Mouse (Mus musculus) limb, embryonic 12.5 days (tissue): ENCODE results near the gene Sept12. TPM values are rescaled to one million over a fixed set of nuclear protein-coding genes. Genes with fewer than 3 reads are reported as not detected.

Experiments used
- ATAC-seq: fragments of 200-750 bp; cut with Nextera tagmentation; 2 replicates; pipeline ENCODE4 v1.8.0; 2017; ENCODE audit warnings: low read depth, moderate TSS enrichment; ENCODE audit not compliant: insufficient number of reproducible peaks, insufficient read depth, low FRiP score, low TSS enrichment
- H3K27ac ChIP-seq: fragments of 300-500 bp; sonication (generic); 2 replicates; pipeline ENCODE4 v1.5.1; 2016; ENCODE audit warnings: mild to moderate bottlenecking, moderate library complexity
- H3K27me3 ChIP-seq: fragments of 300-500 bp; sonication (generic); 2 replicates; pipeline ENCODE4 v1.6.1; 2016; ENCODE audit warnings: mild to moderate bottlenecking, moderate library complexity
- H3K36me3 ChIP-seq: fragments of 300-500 bp; sonication (generic); 2 replicates; pipeline ENCODE4 v1.6.1; 2016; ENCODE audit warnings: mild to moderate bottlenecking, moderate library complexity
- H3K4me1 ChIP-seq: fragments of 300-500 bp; sonication (generic); replicated peaks from 2 replicates; pipeline ENCODE4 v1.6.1; 2016
- H3K4me2 ChIP-seq: fragments of 300-500 bp; sonication (generic); 2 replicates; pipeline ENCODE4 v1.6.1; 2016; ENCODE audit warnings: mild to moderate bottlenecking, moderate library complexity
- H3K4me3 ChIP-seq: fragments of 300-500 bp; sonication (generic); replicated peaks from 2 replicates; pipeline ENCODE4 v1.5.1; 2016; ENCODE audit warnings: mild to moderate bottlenecking
- H3K9ac ChIP-seq: fragments of 300-500 bp; sonication (generic); replicated peaks from 2 replicates; pipeline ENCODE4 v1.6.1; 2016; ENCODE audit warnings: mild to moderate bottlenecking, moderate library complexity
- H3K9me3 ChIP-seq: fragments of 300-500 bp; sonication (generic); 2 replicates; pipeline ENCODE4 v1.6.1; 2016; ENCODE audit warnings: mild to moderate bottlenecking, moderate library complexity
- WGBS: fragments of 180-500 bp; shearing (Covaris S2); methylation state at CpG from one replicate; pipeline ENCODE4 v1.1.7; 2016; 5-methylcytosine and 5-hydroxymethylcytosine counted together
- polyA plus RNA-seq: library from polyadenylated mRNA; unstranded; fragments of >200 nt; fragmentation: Nextera tagmentation; extraction: Ambion mirVana; gene quantifications from 2 replicates; pipeline ENCODE4 v1.2.1, GENCODE M21; 2016

The Sept12 gene
- polyA plus RNA-seq, 1 experiment from 2014 or later: 0.08 TPM

DNA sequence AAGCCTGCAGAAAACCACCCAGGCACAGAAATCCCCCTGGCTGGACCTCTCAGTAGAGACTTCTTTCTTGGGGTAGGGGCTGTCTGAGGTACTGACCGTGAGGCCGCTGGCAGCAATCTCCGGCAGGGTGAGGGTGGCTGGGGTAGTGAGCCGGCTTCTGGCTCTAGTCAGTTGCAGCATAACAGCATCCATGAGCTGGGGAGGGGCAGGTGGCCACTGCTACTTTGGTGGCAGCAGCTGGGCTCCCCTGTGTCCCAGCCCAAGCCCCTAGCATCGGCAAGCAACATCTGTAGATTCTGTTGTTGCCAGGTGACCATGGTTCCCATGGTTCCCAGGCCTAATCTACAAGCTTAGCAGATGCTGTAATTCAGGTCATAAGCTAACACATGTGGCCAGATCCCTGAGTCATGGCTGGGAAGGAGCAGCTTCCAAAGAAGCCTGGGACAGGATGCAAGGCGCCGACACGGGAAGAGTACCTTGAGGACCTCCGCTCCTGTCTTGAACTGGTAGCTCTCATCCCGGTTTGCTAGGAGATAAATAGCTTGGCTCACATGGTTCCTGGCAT is 12.8 kb upstream of the Sept12 start:
- 86% methylated on average over 10 of the region's 10 CpGs for WGBS
- no peaks in the 10 kb centered on the region for H3K27me3 ChIP-seq
- no peak overlapping the region for H3K4me2 ChIP-seq
- no peak overlapping the region for H3K9ac ChIP-seq
- H3K27ac ChIP-seq: no peak overlapping the region
- no peak overlapping the region for H3K4me3 ChIP-seq
- no peaks in the 10 kb centered on the region for H3K9me3 ChIP-seq
- peaks cover 35% of the 10 kb centered on the region for H3K36me3 ChIP-seq
- no peak for ATAC-seq
- peaks cover 10% of the 10 kb centered on the region for H3K4me1 ChIP-seq

DNA sequence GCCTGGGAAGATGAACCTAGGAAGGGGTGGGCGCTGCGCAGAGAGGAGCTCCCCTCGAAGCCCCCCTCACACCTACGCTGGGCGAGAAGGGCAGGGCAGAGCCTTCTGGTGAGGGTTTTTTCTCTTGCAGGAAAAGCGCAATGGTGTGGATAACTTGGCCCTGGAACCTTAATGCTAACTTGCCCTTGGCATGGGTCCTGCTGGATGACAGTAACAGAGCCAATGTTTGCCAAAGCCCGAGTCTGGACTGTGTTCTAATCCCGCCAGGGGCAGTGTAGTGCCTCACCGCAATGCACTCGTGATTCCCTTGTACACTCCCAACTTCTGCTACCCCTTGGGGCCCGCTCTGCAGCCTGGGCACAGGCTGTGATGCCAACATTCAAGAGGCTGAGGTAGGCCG is 10.4 kb upstream of the Sept12 start:
- Histone ChIP-seq H3K4me3 (no peak overlapping the region), H3K9me3 (no peaks in the 10 kb centered on the region), H3K4me1 (peaks cover 10% of the 10 kb centered on the region), H3K27ac (no peak overlapping the region), H3K36me3 (peaks cover 23% of the 10 kb centered on the region), H3K9ac (no peak overlapping the region), H3K4me2 (no peak overlapping the region), H3K27me3 (no peaks in the 10 kb centered on the region)
- ATAC-seq: no peak
- WGBS: 82% methylated on average over 12 of the region's 12 CpGs

DNA sequence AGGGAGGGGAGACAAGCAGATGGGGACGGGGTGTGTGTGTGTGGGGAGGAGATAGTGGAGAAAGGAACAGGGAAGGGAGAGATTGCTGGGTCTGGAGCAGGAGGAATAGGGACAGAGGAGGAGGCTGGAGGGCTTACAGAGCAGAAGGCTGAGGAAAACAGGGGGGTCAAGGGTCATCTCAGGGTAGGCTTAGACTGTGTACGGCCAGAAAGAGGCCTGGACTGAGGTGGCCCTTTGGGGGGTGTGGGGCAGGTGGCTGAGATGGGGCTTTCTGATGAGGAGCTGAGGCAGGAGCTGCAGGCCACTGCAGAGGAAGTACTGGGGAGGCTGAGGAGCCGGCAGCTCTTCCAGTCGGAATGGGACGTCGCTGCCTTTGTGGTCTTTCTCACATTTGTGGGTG is 9.8 kb upstream of the Sept12 start:
- Histone ChIP-seq H3K9me3 (no peaks in the 10 kb centered on the region), H3K27me3 (no peaks in the 10 kb centered on the region), H3K4me1 (peaks cover 6% of the 10 kb centered on the region), H3K4me2 (no peak overlapping the region), H3K36me3 (peaks cover 23% of the 10 kb centered on the region), H3K9ac (no peak overlapping the region), H3K4me3 (no peak overlapping the region), H3K27ac (no peak overlapping the region)
- 46% methylated on average over 6 of the region's 6 CpGs for WGBS
- no peak for ATAC-seq

GRCm38 (mm10) chr16:5007067-5007466 is 9.4 kb upstream of the Sept12 start, which contains the start of gene Smim22:
Smim22 (plus strand) TSS chr16:5007288.
- no peak within 1 kb of the TSS for H3K27ac ChIP-seq
- no peaks in the 10 kb centered on the region for H3K27me3 ChIP-seq
- H3K4me2 ChIP-seq: no peak within 1 kb of the TSS
- H3K4me3 ChIP-seq: no peak within 1 kb of the TSS
- peaks cover 1% of the 10 kb centered on the region for H3K4me1 ChIP-seq
- no peaks in the 10 kb centered on the region for H3K9me3 ChIP-seq
- H3K36me3 ChIP-seq: peaks cover 23% of the 10 kb centered on the region
- no peak within 1 kb of the TSS for H3K9ac ChIP-seq
- ATAC-seq: no peak
- WGBS: 46% methylated on average over 5 of the region's 5 CpGs

- H3K4me1 ChIP-seq: peaks cover 6% of the 10 kb centered on the region; the same call in 1 of the 2 replicates
- H3K27me3 ChIP-seq: no peaks in the 10 kb centered on the region
- 71% methylated on average over 3 of the region's 3 CpGs for WGBS
- H3K9me3 ChIP-seq: no peaks in the 10 kb centered on the region
- no peak overlapping the region for H3K9ac ChIP-seq
- H3K4me3 ChIP-seq: no peak overlapping the region
- no peak overlapping the region for H3K27ac ChIP-seq
- no peak for ATAC-seq
- H3K36me3 ChIP-seq: no peaks in the 10 kb centered on the region
- no peak overlapping the region for H3K4me2 ChIP-seq
These were observed 3.0 kb upstream of the Sept12 start for GRCm38 (mm10) chr16:5000611-5001010.

DNA sequence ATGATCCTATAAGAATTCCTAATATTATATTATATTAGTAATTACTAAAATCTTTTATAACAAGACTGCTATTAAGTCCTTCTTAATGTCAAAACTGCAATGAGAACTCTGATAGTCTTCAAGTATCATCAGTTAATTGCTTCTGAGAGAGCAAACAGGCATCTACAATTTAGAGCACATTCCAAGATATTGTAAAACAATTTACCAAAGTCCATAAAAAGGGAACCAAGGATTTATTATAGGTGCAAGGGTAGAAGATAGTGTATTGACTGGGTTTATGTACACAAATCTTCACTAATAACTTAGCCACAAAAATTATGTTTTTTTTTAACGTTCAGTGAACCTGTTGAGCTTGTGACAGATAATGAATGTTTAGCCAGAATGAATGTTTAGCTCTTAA is 1.3 kb upstream of the Sept12 start:
- no peak for ATAC-seq
- Histone ChIP-seq H3K27ac (no peak overlapping the region), H3K4me3 (no peak overlapping the region), H3K4me1 (peaks cover 6% of the 10 kb centered on the region; the same call in 1 of the 2 replicates), H3K36me3 (no peaks in the 10 kb centered on the region), H3K9me3 (no peaks in the 10 kb centered on the region), H3K9ac (no peak overlapping the region), H3K27me3 (no peaks in the 10 kb centered on the region), H3K4me2 (no peak overlapping the region)
- 72% methylated on average over 1 of the region's 1 CpGs for WGBS

DNA sequence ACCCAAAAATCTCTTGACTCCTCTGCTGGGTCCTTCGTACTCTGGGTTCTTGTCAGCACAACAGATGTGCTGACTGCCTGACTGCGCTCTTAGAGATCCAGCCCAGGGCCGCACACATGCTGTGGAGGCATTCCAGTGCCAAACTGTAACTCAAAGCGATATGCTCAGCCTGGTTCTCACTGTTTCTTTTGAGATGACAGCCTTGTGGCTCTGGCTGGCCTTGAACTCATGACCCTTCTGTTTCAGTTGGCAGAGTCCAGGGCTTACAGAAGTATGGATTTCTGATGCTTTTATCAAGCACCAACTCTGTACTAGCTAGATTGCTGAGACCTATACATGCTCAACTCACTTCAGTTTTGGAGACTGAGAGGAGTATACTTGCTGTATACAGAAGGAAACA is 4.4 kb downstream of the Sept12 start:
- Histone ChIP-seq H3K27ac (no peak overlapping the region), H3K4me1 (peaks cover 6% of the 10 kb centered on the region; the same call in 1 of the 2 replicates), H3K9ac (no peak overlapping the region), H3K27me3 (no peaks in the 10 kb centered on the region), H3K4me3 (no peak overlapping the region), H3K36me3 (no peaks in the 10 kb centered on the region), H3K4me2 (no peak overlapping the region), H3K9me3 (no peaks in the 10 kb centered on the region)
- WGBS: 80% methylated on average over 4 of the region's 4 CpGs
- ATAC-seq: no peak

GRCm38 (mm10) chr16:4984717-4985116 is 12.9 kb downstream of the Sept12 start:
- H3K27ac ChIP-seq: no peak overlapping the region
- H3K9me3 ChIP-seq: no peaks in the 10 kb centered on the region
- no peak overlapping the region for H3K9ac ChIP-seq
- H3K4me3 ChIP-seq: no peak overlapping the region
- ATAC-seq: no peak
- no peaks in the 10 kb centered on the region for H3K27me3 ChIP-seq
- H3K36me3 ChIP-seq: no peaks in the 10 kb centered on the region
- no peaks in the 10 kb centered on the region for H3K4me1 ChIP-seq
- H3K4me2 ChIP-seq: no peak overlapping the region
- WGBS: 89% methylated on average over 12 of the region's 12 CpGs

DNA sequence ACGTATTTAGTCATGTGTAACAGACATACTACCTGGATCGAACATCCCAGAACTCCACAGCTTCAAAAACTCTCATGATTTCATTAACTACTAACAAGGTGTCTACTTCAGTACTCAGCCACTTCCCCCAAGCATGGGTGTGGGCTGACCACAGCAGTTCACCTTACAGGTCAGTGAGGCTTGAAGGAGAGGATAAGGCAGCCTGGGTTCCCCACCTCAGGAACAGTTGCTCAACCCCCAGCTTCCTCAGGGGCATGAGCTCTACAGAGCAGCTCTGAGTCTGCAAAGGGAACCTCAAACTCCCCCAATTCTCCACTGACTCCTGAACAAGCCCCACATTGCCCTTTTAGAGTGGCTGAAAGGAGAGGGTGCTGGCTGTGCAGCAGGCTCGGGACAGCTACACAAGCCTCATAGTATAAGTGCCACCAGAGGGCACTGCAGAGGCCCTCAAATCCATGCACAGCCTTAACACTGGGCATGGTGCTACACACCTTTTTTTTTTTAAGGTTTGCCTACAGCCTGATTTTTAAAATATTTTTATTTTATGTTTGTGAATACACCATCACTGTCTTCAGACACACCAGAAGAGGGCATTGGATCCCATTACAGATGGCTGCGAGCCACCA is 17.8 kb downstream of the Sept12 start:
- 76% methylated on average over 4 of the region's 4 CpGs for WGBS
- peak; percentile 52; the same call in 1 of the 2 replicates for ATAC-seq
- H3K27me3 ChIP-seq: no peaks in the 10 kb centered on the region
- H3K4me3 ChIP-seq: no peak overlapping the region
- no peaks in the 10 kb centered on the region for H3K36me3 ChIP-seq
- no peak overlapping the region for H3K4me2 ChIP-seq
- no peaks in the 10 kb centered on the region for H3K9me3 ChIP-seq
- H3K27ac ChIP-seq: no peak overlapping the region
- H3K4me1 ChIP-seq: no peaks in the 10 kb centered on the region
- H3K9ac ChIP-seq: no peak overlapping the region

DNA sequence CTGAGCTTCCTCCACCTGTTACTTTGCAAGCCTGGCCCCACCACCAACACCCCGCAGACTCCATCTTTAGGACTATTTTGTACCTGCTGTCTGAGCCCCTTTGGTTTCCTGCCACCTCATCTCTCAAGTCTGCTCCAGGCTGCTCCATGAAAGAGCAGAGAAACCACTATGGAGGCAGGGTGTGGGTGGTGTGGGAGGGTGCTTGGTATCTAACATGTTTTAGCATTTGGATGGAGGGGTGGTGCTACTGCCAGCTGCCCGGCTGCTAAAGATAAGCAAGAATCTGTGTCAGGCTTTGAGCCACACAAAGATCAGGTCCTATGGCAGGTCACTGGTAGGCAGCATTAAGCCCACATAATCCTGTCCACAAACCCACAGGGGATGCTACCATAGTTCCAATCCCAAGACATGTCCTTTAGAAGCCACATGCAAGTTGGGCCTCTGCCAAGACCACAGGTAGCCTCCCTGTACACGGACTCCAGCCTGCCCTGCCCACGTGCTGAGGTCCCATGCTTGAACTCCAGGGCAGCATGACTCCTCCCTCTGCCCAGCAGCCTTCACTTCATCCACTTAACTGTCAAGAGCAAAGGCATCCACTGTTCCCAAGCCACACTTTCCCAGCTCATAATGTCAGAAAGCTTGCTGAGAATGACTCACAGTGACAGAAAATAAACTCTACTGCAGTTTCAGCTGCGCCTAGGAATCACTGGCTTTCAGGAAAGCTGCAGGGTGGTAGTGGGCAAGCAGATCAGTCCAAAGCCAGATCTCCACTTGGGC is 19.2 kb downstream of the Sept12 start:
- no peak overlapping the region for H3K27ac ChIP-seq
- H3K36me3 ChIP-seq: no peaks in the 10 kb centered on the region
- no peak overlapping the region for H3K4me2 ChIP-seq
- no peaks in the 10 kb centered on the region for H3K27me3 ChIP-seq
- no peak for ATAC-seq
- no peaks in the 10 kb centered on the region for H3K4me1 ChIP-seq
- H3K4me3 ChIP-seq: no peak overlapping the region
- H3K9me3 ChIP-seq: no peaks in the 10 kb centered on the region
- no peak overlapping the region for H3K9ac ChIP-seq
- WGBS: 70% methylated on average over 5 of the region's 5 CpGs

DNA sequence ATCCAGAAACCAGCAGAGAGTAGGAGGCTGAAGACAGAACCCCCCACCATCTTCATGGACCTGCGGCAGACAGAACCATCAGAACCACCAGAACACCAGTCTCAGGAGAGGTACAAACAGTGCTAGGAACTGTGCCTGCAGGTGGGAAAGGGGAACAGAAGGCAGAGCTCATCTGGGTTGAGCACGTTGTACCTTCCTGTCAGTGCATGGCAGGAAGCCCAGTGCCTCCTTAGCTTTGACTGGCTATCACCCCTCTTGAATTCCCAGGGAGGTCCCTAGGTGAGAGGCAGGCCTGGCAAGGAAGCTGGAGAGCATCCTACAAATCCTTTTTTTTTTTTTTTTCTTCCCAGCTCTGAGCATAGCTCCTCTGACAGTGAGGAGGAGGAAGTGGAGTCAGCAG is 21.5 kb downstream of the Sept12 start:
- Histone ChIP-seq H3K9ac (no peak overlapping the region), H3K27me3 (no peaks in the 10 kb centered on the region), H3K4me3 (no peak overlapping the region), H3K4me2 (no peak overlapping the region), H3K36me3 (no peaks in the 10 kb centered on the region), H3K27ac (no peak overlapping the region), H3K9me3 (no peaks in the 10 kb centered on the region), H3K4me1 (no peaks in the 10 kb centered on the region)
- 56% methylated on average over 2 of the region's 2 CpGs for WGBS
- no peak for ATAC-seq
